Mouse (Mus musculus) lung, postnatal 10 days (tissue): ENCODE results near the gene Olfr1180.
"Not testable (repeated sequence)": the region's sequence is repeated elsewhere in the genome, so short reads cannot be mapped to it uniquely, and the experiment has no call there.

Experiments used
- DNase-seq: peaks from one replicate; pipeline ENCODE4 v3.0.0; 2021

The Olfr1180 gene

DNA sequence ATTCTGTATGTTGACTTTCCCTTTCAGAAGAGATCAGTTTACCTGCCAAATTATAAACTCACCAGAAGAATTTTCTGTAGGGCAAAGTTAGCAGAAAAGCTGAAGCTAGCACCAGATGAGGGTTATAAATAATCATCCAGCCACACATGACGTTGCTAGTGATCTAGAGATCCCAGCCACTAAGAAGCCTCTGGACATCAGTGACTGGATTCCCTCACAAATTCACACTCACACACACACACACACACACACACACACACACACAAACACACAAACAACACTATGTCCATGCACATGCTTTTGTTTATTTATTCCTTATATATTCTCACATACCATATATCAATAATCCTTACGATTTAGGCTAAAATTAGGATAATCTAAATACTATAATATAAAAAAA is at the start of gene Olfr1180:
Olfr1180 (minus strand) TSS at position 101 of the 400 bp plus-strand sequence.
- DNase-seq = no peak

DNA sequence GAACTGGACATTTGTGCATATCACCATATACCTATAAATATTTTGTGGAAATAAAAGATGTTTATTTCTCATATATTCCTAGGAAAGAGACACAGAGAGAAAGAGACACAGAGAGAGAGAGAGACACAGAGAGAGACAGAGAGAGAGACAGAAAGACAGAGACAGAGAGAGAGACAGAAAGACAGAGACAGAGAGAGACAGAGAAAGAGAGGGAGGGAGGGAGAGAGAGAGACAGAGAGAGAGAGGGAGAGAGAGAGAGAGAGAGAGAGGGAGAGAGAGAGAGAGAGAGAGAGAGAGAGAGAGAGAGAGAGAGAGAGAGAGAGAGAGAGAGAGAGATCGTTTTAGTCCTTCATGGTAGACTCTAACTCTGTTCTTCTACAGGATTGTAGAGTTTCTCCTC is 35.6 kb upstream of the Olfr1180 start, which contains the start of gene Olfr1183:
Olfr1183 (plus strand) TSS at position 301 of the 400 bp plus-strand sequence.
- DNase-seq = not testable (repeated sequence)

DNA sequence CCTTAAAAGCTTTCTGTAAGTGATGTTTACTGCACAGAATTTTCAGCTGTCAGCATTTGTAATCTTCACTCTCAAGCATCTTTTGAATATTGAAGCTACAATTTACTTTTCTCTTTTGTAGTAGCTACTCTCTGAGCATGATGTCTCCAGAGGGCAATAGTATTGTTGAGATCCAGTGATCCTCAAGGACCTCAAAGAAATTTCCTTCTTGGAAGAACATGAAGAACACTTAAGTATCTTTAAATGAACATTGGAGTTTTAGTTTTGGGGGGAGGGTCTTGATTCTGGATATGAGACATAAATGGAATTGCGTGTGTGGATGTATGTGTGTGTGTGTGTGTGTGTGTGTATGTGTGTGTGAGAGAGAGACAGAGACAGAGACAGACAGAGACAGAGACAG is 30.1 kb upstream of the Olfr1180 start, which contains the start of gene Gm13757:
Gm13757 (minus strand) TSS at position 101 of the 400 bp plus-strand sequence.
- no peak for DNase-seq

DNA sequence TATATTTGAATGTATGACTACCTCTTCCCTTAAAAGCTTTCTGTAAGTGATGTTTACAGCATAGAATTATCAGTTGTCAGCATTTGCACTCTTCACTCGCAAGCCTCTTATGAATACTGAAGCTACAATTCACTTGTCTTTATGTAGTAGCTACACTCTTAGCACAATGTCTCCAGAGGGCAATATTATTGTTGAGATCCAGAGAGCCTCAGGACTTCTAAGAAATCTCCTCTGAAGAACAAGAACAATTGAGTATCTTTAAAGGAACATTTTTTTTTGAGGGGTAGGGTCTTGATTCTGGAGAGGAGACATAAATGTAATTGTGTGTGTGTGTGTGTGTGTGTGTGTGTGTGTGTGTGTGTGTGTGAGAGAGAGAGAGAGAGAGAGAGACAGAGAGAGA is 7.1 kb upstream of the Olfr1180 start, which contains the start of gene Olfr1181:
Olfr1181 (minus strand) TSS at position 101 of the 400 bp plus-strand sequence.
- no peak for DNase-seq

DNA sequence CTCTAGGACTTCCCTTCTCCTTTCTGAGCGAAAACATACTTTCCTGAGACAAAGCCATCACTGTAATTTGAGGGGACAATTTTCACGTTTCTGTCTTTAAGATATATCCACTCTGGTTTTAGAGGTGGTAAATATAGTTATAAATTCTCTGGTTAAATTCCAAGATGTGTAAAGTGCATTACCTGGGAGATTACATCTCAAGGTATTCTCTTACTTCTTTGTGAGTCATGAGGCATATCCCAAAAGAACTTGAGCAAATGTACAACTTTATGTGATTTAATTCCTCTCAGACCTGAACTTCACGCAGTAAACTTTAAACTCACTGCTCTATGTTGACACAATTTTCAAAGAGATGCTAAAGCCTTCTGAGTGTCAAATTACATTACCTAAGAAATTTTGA is 12.6 kb downstream of the Olfr1180 start, which contains the start of gene Olfr1179:
Olfr1179 (minus strand) TSS at position 101 of the 400 bp plus-strand sequence.
- DNase-seq = no peak

DNA sequence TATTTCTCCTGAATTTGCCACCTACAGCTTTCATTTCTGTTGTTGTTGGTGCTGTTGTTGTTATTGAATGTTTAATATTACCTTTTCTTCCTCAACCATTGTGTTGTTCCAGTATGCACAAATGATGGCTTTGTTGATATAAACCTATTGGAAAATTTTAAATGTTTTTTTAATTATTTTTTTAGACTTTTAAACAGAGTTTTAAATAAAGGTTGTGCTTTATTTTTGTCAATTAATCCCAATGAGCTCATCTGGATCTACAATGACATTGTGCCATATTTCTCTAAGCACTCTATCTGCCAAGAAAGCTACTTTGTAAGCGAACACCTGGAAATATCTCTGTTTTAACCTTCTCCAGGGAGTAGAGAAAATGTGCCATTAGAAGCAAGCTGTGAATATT is 32.2 kb downstream of the Olfr1180 start, which contains the start of gene Olfr1178:
Olfr1178 (plus strand) TSS at position 301 of the 400 bp plus-strand sequence.
- no peak for DNase-seq
